Mouse (Mus musculus) left cerebral cortex, postnatal 25 days (tissue): ENCODE data around the gene Nuak2. TPM values are rescaled to one million over a fixed set of nuclear protein-coding genes. Genes with fewer than 3 reads are reported as not detected.
"Not testable (repeated sequence)": the region's sequence is repeated elsewhere in the genome, so short reads cannot be mapped to it uniquely, and the experiment has no call there.

Experiments used
- DNase-seq, 2 experiments: peaks; one replicate each; pipeline ENCODE4 v3.0.0; 2022; ENCODE audit warnings: low spot score in 2 of 2, mixed read lengths in 1 of 2
- intact Hi-C: fragments of 180-260 bp; cut with DNase I; formaldehyde crosslinking; loops from one replicate; pipeline ENCODE4 v1.15.1; 2025
- total RNA-seq, 2 experiments: library from RNA; stranded (reverse); gene quantifications; 2 replicates each; pipeline ENCODE4 v1.2.3; 2021

Nuak2 gene
- total RNA-seq, 2 experiments from 2014 or later: 0.94 to 0.96 TPM

DNA sequence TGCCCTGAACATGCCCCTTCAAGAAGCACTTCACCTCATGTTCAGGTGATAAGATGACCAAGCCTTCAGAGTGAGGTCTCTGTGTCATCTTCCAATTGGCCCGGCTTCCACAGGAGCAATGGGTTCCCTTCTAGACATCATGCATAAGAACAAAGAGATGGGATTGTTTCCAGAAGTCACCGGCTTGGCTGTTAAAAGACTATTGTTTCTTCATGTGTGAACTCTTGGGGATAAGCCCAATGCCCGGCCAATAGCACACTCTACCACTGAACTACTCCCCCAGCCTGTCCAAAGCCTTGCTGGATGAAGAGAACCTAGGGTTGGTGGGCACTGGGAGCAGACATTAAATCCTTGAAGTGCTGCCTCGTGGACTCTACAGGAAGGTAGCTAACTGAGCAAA lies 29.6 kb downstream of the Nuak2 start:
- intact Hi-C loops: no loop called here
- no peak for DNase-seq

- no peak for DNase-seq
- intact Hi-C loops: no loop called here
These were observed 30.4 kb downstream of the Nuak2 start for GRCm38 (mm10) chr1:132346134-132346851.

- intact Hi-C loops: no loop called here
- DNase-seq: no peak
These were observed 31.0 kb downstream of the Nuak2 start for GRCm38 (mm10) chr1:132346951-132347350.

- intact Hi-C loops: no loop called here
- DNase-seq: no peak
These were observed 32.5 kb downstream of the Nuak2 start for GRCm38 (mm10) chr1:132348401-132348800.

GRCm38 (mm10) chr1:132349049-132349448 lies 33.1 kb downstream of the Nuak2 start:
- DNase-seq, intact Hi-C loops: not testable (repeated sequence)

DNA sequence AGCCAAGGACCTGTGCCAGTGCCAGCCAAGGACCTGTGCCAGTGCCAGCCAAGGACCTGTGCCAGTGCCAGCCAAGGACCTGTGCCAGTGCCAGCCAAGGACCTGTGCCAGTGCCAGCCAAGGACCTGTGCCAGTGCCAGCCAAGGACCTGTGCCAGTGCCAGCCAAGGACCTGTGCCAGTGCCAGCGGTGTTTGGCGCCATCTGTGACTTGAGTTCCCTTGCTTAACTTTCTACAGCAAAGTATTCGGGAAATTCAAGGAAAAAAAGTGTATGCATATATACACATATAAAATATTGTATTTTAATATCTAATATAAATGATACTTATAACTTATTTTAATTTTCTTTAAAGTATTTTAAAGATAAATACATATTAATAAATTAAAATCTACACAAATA lies 33.7 kb downstream of the Nuak2 start:
- intact Hi-C loops, DNase-seq: not testable (repeated sequence)

DNA sequence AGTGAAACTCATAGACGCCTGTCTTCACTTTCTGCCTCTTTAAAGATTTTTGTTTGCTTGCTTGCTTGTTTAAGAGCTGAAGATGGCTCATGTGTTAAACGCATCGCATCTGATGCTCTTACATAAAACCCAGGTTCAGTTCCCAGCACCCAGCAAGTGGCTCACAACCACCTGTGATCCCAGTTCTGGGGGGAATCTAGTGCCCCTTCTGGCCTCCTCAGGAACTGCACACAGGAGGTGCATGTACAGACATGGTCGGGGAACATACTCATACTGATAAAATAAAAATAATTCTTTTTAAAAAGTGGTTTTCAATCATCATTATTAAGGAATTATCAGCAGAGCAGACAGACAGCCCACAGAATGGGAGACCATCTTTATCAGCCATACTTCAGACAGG lies 35.1 kb downstream of the Nuak2 start:
- DNase-seq: no peak
- intact Hi-C loops: no loop called here

GRCm38 (mm10) chr1:132353389-132353788 lies 37.5 kb downstream of the Nuak2 start:
- DNase-seq: no peak
- intact Hi-C loops: no loop called here

DNA sequence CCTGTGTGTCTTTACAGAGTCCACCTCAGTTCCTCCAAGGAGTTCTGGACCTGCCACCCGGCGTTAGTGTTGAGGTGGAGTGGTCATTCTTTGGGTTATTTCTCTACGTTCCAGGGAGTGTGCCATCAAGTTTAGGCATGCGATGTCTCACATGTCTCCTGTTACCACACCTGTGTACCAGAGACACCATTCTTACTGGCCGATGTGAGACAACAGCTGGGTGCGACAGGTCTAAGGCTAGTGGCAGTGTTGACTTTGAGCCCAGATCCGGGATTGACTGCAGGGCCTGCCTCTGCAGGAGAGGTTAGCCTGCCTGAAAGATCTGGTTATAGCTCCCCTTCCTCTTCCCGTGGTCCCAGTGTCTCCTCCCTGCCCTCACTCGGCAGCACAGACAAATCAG lies 38.3 kb downstream of the Nuak2 start:
- intact Hi-C loops: no loop called here
- DNase-seq: no peak

- intact Hi-C loops: loop anchor here (1.0 to 5.0 kb wide), 2 partner anchors 43 to 233 kb away; no protein-coding TSS in a partner anchor
- no peak for DNase-seq
These were observed 39.3 kb downstream of the Nuak2 start for GRCm38 (mm10) chr1:132355162-132355601.

DNA sequence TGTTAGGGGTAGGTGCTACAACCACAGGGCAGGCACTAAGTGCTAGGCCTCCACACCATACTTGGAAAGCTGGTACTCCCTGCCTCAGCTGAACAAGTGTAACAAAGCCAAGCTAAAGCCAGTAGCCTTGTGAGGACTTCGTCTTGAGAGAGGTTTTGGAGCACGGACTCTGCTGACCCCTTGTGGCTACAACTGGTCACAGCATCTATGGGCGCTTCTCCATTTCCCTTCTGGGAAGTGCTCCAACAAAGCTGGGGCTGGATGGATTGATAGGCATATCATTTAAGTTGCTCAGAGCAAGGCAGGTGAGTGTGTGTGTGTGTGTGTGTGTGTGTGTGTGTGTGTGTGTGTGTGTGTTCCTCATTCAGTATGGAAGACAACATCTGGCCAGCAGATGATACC lies 39.9 kb downstream of the Nuak2 start:
- intact Hi-C loops: loop anchor here (1.0 to 5.0 kb wide), 3 partner anchors 44 to 234 kb away; no protein-coding TSS in a partner anchor
- peak; percentile 84 to 91 for DNase-seq

DNA sequence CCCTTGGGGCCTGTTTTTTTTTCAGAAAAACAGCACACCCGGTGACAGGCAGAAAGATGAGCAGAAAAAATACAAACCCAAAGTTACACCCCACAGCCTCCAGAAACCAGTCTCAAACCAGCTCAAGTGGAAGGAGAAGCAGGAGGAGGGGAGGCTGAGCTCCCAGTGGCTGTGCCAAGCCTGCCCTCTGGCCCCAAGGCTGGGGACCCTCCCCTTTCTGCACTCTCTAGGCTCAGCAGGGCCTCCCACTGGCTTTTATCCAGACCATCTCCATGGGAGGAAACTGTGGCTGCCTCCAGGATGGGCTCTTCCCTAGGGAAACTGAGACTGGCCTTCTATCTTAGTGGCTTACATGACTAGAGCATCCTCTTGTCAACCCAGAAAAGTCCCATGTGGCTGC lies 40.9 kb downstream of the Nuak2 start:
- intact Hi-C loops: loop anchor here (2.0 to 5.0 kb wide), 2 partner anchors 200 to 235 kb away; no protein-coding TSS in a partner anchor

DNA sequence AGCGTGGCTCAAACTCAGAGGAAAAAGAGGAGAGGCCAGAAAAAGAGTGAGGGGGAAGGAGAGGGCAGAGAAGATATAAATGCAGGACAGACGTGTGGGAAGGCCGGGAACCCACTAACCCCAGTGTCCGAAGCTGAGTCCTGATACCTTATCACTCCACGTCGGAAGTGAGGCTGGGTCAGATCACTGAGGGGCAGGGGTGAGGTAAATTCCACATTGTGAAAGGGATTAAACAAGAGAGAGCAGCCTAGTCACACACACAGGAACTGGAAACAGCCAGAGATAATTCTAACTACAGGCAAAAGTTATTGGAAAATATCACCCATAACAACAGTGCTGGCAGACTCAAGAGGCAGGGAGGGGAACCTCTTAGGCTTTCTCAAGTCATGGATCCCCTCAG lies 46.0 kb downstream of the Nuak2 start:
- DNase-seq: no peak
- intact Hi-C loops: no loop called here

More for the DNA sequence above, 40.9 kb downstream of the Nuak2 start:
- no peak for DNase-seq

- intact Hi-C loops: no loop called here
These were observed 48.5 kb downstream of the Nuak2 start for GRCm38 (mm10) chr1:132364388-132364787.

DNA sequence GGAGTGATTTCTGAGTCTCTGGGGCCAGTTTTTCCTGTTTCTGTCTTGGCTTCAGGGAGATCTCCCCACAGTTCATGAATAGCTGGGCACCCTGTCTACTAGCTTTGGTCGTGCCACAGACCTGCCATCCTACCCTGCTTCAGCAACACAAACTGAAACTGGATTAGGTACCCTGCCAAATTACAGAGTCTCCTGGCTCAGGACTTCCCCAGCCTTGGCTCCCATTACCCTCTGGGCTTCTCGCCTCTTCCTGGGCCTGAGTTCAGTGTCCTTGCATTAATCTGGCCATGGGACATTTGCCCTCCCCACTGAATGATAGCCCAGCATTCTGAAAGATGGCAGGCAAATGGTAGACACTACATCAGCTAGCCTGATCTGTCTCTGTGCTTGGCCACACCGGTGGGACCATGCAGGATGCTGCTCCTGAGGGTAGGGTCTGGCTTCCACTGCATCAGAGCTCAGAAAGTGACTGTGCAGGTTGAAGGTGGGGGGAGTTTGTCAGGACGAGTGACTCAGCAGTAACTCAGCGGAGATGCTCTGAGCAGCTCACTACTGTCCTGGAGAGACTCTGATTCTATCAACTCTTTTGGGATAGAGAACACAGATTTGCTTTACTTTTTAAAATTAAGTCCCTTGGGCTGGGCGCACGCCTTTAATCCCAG lies 49.1 kb downstream of the Nuak2 start:
- peak in 1 of 2 experiments; percentile 35 for DNase-seq
- intact Hi-C loops: loop anchor here (5.0 kb wide), 2 partner anchors 112 to 157 kb away; partner anchors contain the start of gene Rbbp5

More at GRCm38 (mm10) chr1:132364388-132364787, 48.5 kb downstream of the Nuak2 start:
- DNase-seq: peak; percentile 56 to 78

DNA sequence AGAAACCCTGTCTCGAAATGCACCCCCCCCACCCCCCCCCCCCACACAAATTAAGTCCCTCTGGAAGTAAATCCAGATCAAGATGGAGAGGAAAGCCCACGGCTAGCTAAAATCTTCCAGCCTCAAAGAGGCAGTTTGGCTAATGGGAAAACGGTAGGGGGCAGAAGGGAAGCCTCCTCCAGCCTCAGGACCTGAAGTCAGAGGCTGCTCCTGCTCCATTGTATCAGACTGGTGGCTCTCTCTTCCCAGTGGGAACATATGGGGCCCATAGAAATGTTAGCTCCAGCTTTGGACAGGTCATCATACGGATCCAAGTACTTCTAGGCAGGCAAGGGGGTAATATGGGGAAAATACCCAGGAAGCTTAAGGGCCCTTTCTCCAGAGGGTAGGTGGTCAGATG lies 49.7 kb downstream of the Nuak2 start:
- intact Hi-C loops: loop anchor here (2.0 to 5.0 kb wide), 3 partner anchors 51 to 157 kb away; partner anchors contain the start of genes Dstyk and Rbbp5
- DNase-seq: no peak

- intact Hi-C loops: loop anchor here (2.0 to 5.0 kb wide), 3 partner anchors 51 to 156 kb away; partner anchors contain the start of genes Dstyk and Rbbp5
- no peak for DNase-seq
These were observed 50.3 kb downstream of the Nuak2 start for GRCm38 (mm10) chr1:132366235-132366634.

DNA sequence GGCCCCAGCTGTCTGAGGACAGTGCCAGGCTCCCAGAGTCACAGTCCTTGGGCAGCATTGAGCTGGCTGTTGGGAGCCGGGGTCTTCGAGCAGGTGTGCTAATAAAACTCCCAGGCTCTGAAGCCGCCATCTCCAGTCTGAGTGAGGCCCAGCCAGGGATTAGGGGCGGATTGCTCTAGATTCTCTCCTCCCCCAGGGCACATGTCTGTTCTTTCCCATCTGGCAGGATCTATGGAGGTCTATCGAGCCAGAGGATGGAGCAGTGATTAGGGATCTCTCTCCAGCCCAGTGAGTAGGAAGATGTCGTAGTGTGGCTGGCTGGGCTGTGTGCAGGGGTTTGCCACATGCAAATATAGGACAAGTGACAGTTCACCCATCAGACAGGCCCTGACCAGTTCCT lies 51.0 kb downstream of the Nuak2 start:
- DNase-seq: no peak
- intact Hi-C loops: loop anchor here (1.0 to 5.0 kb wide), 4 partner anchors 23 to 155 kb away; partner anchors contain the start of genes Dstyk and Rbbp5

- DNase-seq: peak; percentile 87 to 93
- intact Hi-C loops: loop anchor here (1.0 to 5.0 kb wide), 4 partner anchors 22 to 154 kb away; partner anchors contain the start of genes Dstyk and Rbbp5
These were observed 52.0 kb downstream of the Nuak2 start for GRCm38 (mm10) chr1:132367692-132368506.
